Mouse (Mus musculus) cerebellum, adult 2 months (tissue): ENCODE data around the gene Ppm1m.

Experiments
- CTCF ChIP-seq: fragments of 200-500 bp; IDR thresholded peaks from 2 replicates; pipeline ENCODE4 v1.5.1; 2011; ENCODE audit warnings: low read depth, mild to moderate bottlenecking, control low read depth, low read length, moderate library complexity, borderline replicate concordance; ENCODE audit not compliant: insufficient read depth
- POLR2A ChIP-seq: fragments of 200-500 bp; IDR thresholded peaks from 2 replicates; pipeline ENCODE4 v1.6.1; 2011; ENCODE audit warnings: low read length, control low read depth, borderline replicate concordance; ENCODE audit not compliant: insufficient read depth

DNA sequence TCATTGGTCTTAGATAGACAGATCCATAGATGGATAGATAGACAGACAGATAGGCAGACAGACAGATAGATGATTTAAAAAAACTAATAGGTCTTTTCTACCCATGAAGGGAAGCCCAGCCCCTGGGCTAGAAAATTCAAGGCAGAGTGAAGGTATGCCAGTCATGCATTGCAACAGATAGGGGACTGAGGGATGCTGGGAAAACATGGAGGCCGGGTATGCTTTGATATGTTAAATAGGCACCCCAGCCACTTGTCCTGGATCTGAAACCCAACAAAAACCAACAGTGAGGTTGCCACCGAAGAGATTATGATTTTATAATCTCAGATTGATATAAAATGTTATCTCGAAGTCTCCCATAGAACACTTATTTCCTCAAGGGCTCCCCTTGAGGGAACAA is 32.3 kb downstream of the Ppm1m start:
- TF ChIP-seq CTCF (no peak), POLR2A (no peak)
